In genomic region chr2:109963591-109964258, GRCm38 (mm10) we compare ENCODE assay signal across 22 mouse cellular contexts. TPM values are rescaled to one million over a fixed set of nuclear protein-coding genes. Genes with fewer than 3 reads are reported as not detected.
DNase-seq lines count a peak whose midpoint lies in the region; ATAC-seq and TF ChIP-seq lines count a peak whose summit lies in the region.
"Had no signal": no experiment of that assay in that cellular context is flagged by ENCODE, and none has a peak within 500 bp of the region (broad histone marks: within the 10 kb centered on the region; RNA-seq: fewer than 3 reads in every experiment).

No protein-coding gene starts in this region.

- ATAC-seq in heart, embryonic 11.5 days (replicated peaks; ENCODE audit: insufficient number of reproducible peaks, low FRiP score, low TSS enrichment), result no peak
- no peak for ATAC-seq in heart, embryonic 16.5 days (replicated peaks; ENCODE audit: extremely low read depth, insufficient read depth, low FRiP score)
- no peak for ATAC-seq in liver, embryonic 12.5 days
- ATAC-seq: forebrain, embryonic 14.5 days; forebrain, embryonic 16.5 days had no signal

- no peak overlapping the region for H3K9ac ChIP-seq in heart, embryonic 11.5 days (ENCODE audit: low read depth, low read length)
- H3K9ac ChIP-seq in heart, embryonic 16.5 days (ENCODE audit: low read length), result no peak overlapping the region
- H3K9ac ChIP-seq in liver, adult 2 months (ENCODE audit: low read depth, low read length), result no peak overlapping the region
- H3K9ac ChIP-seq in liver, embryonic 12.5 days, result no peak overlapping the region
- H3K9ac ChIP-seq: embryonic facial prominence, embryonic 12.5 days; forebrain, embryonic 12.5 days had no signal

- no peaks in the 10 kb centered on the region for H3K27me3 ChIP-seq in heart, embryonic 11.5 days (ENCODE audit: control insufficient read depth, insufficient read depth, low read length)
- H3K27me3 ChIP-seq in heart, embryonic 16.5 days (ENCODE audit: control insufficient read depth, insufficient read depth, low read length), result no peaks in the 10 kb centered on the region
- H3K27me3 ChIP-seq in liver, adult 2 months (ENCODE audit: control insufficient read depth, insufficient read depth, low read length), result no peaks in the 10 kb centered on the region
- no peaks in the 10 kb centered on the region for H3K27me3 ChIP-seq in liver, embryonic 12.5 days (replicated peaks)
- H3K27me3 ChIP-seq: embryonic facial prominence, embryonic 12.5 days had no signal

- WGBS in heart, embryonic 11.5 days (ENCODE audit: insufficient replicate concordance), result 79% methylated on average over 5 of the region's 5 CpGs
- WGBS in heart, embryonic 16.5 days, result 45% methylated on average over 5 of the region's 5 CpGs
- WGBS in liver, adult 2 months, result 36% methylated on average over 5 of the region's 5 CpGs
- WGBS in liver, embryonic 12.5 days (ENCODE audit: insufficient replicate concordance), result 77% methylated on average over 5 of the region's 5 CpGs

- H3K36me3 ChIP-seq in heart, embryonic 11.5 days (ENCODE audit: control insufficient read depth, insufficient read depth, low read length), result no peaks in the 10 kb centered on the region
- no peaks in the 10 kb centered on the region for H3K36me3 ChIP-seq in heart, embryonic 16.5 days (ENCODE audit: control insufficient read depth, insufficient read depth)
- H3K36me3 ChIP-seq in liver, adult 2 months (ENCODE audit: control insufficient read depth, insufficient read depth, low read length), result no peaks in the 10 kb centered on the region
- no peaks in the 10 kb centered on the region for H3K36me3 ChIP-seq in liver, embryonic 12.5 days
- H3K36me3 ChIP-seq: embryonic facial prominence, embryonic 12.5 days; forebrain, embryonic 10.5 days; forebrain, embryonic 12.5 days had no signal

- H3K9me3 ChIP-seq in heart, embryonic 11.5 days (replicated peaks; ENCODE audit: control insufficient read depth, low read length), result no peaks in the 10 kb centered on the region
- H3K9me3 ChIP-seq in heart, embryonic 16.5 days (replicated peaks; ENCODE audit: control insufficient read depth, low read length), result no peaks in the 10 kb centered on the region
- H3K9me3 ChIP-seq in liver, embryonic 12.5 days (replicated peaks), result no peaks in the 10 kb centered on the region
- H3K9me3 ChIP-seq: embryonic facial prominence, embryonic 12.5 days; forebrain, embryonic 10.5 days; forebrain, embryonic 12.5 days had no signal

- no peak overlapping the region for H3K4me2 ChIP-seq in heart, embryonic 11.5 days
- H3K4me2 ChIP-seq in heart, embryonic 16.5 days (ENCODE audit: low read depth, low read length), result no peak overlapping the region; the same call in 1 of the 2 replicates
- H3K4me2 ChIP-seq in liver, embryonic 12.5 days, result no peak overlapping the region
- H3K4me2 ChIP-seq: embryonic facial prominence, embryonic 12.5 days; forebrain, embryonic 12.5 days had no signal

- H3K4me1 ChIP-seq in heart, embryonic 11.5 days (ENCODE audit: control insufficient read depth, insufficient read depth, low read length), result peaks cover 8% of the 10 kb centered on the region
- peaks cover 32% of the 10 kb centered on the region for H3K4me1 ChIP-seq in heart, embryonic 16.5 days (ENCODE audit: control insufficient read depth, insufficient read depth, low read length)
- H3K4me1 ChIP-seq in liver, adult 2 months (ENCODE audit: control insufficient read depth, insufficient read depth, low read length), result peaks cover 36% of the 10 kb centered on the region
- no peaks in the 10 kb centered on the region; the same call in 1 of the 2 replicates for H3K4me1 ChIP-seq in liver, embryonic 12.5 days

- no peak for TF ChIP-seq POLR2A in liver, adult 2 months (IDR thresholded peaks at IDR 0.05; ENCODE audit: extremely low read depth, insufficient read depth, low read length)

- peak; percentile 80 for DNase-seq in heart, adult 11 months
- no peak for DNase-seq in heart, postnatal 4 days
- peak; percentile 66 for DNase-seq in liver, adult 2 months (ENCODE audit: extremely low read depth, low read depth, low spot score)
- DNase-seq: adrenal gland, adult 2 months; adrenal gland, postnatal 10 days; adrenal gland, postnatal 25 days; cerebellum, adult 11 months; cerebellum, adult 18-20 months; cerebellum, adult 8-10 months; cerebellum, adult 9-11 months; cerebellum, postnatal 14 days; cerebellum, postnatal 36 days; embryo, embryonic 11 days had no signal

- H3K4me3 ChIP-seq in heart, embryonic 11.5 days (ENCODE audit: low read depth, low read length), result no peak overlapping the region
- no peak overlapping the region for H3K4me3 ChIP-seq in heart, embryonic 16.5 days (ENCODE audit: low read length)
- no peak overlapping the region for H3K4me3 ChIP-seq in liver, adult 2 months (ENCODE audit: insufficient read depth, low read depth, low read length)
- H3K4me3 ChIP-seq in liver, embryonic 12.5 days, result no peak overlapping the region
- H3K4me3 ChIP-seq: embryonic facial prominence, embryonic 12.5 days; erythroblast, embryonic 14.5 days; forebrain, embryonic 10.5 days; forebrain, embryonic 12.5 days had no signal

- no peak overlapping the region for H3K27ac ChIP-seq in heart, embryonic 11.5 days (ENCODE audit: low read depth, low read length)
- peak overlapping the region; percentile 7; the same call in 1 of the 2 replicates for H3K27ac ChIP-seq in heart, embryonic 16.5 days (ENCODE audit: low read length)
- peak overlapping the region; percentile 34 for H3K27ac ChIP-seq in liver, adult 2 months (replicated peaks; ENCODE audit: insufficient read depth, low read depth, low read length)
- no peak overlapping the region for H3K27ac ChIP-seq in liver, embryonic 12.5 days
- H3K27ac ChIP-seq: embryonic facial prominence, embryonic 12.5 days; forebrain, embryonic 10.5 days; forebrain, embryonic 12.5 days had no signal

- H3K79me2 ChIP-seq in liver, adult 2 months (ENCODE audit: control insufficient read depth, insufficient read depth, low read length), result peaks cover 19% of the 10 kb centered on the region; the same call in 1 of the 2 replicates

- no peak for TF ChIP-seq CTCF in liver, adult 2 months (IDR thresholded peaks at IDR 0.05; ENCODE audit: low read depth, low read length)

RNA-seq across cellular contexts. Expression of gene Lgr4, which starts 46.3 kb away (rescaled TPM):
- 12.9 and 14.0 TPM in 2 replicates for polyA plus RNA-seq in heart, embryonic 11.5 days (2014; fragmentation: Nextera tagmentation; extraction: Ambion mirVana)
- polyA plus RNA-seq in heart, embryonic 16.5 days (2015; fragmentation: Nextera tagmentation; extraction: Ambion mirVana), result 11.3 and 11.8 TPM in 2 replicates
- total RNA-seq in heart, postnatal 4 days (2021), result 10 to 100 TPM; 44.6 to 49.1 TPM
- 53.9 and 61.8 TPM in 2 replicates for total RNA-seq in liver, adult 2 months (2014; rRNA removed)
- polyA plus RNA-seq in liver, adult 2 months (2012; rRNA removed), result 16.9 and 19.3 TPM in 2 replicates
- polyA plus RNA-seq in liver, embryonic 12.5 days (2016; fragmentation: Nextera tagmentation; extraction: Ambion mirVana), result 5.8 and 6.0 TPM in 2 replicates

RNA-seq across cellular contexts. Expression of gene Ccdc34, which starts 53.9 kb away (rescaled TPM):
- 27.4 and 31.3 TPM in 2 replicates for polyA plus RNA-seq in heart, embryonic 11.5 days (2014; fragmentation: Nextera tagmentation; extraction: Ambion mirVana)
- polyA plus RNA-seq in heart, embryonic 16.5 days (2015; fragmentation: Nextera tagmentation; extraction: Ambion mirVana), result 26.4 TPM in 2 replicates
- total RNA-seq in heart, postnatal 4 days (2021), result 10 to 100 TPM; 25.8 to 27.3 TPM
- 1.1 and 1.4 TPM in 2 replicates for total RNA-seq in liver, adult 2 months (2014; rRNA removed)
- 0.61 and 0.66 TPM in 2 replicates for polyA plus RNA-seq in liver, adult 2 months (2012; rRNA removed)
- 26.8 and 28.3 TPM in 2 replicates for polyA plus RNA-seq in liver, embryonic 12.5 days (2016; fragmentation: Nextera tagmentation; extraction: Ambion mirVana)

Comparison
In these comparisons a context has a peak if more than half of its experiments do, and no peak if none do; other contexts are left out.
1. H3K27ac ChIP-seq: peak in heart, embryonic 16.5 days (single experiment) and liver, adult 2 months (single experiment); none in heart, embryonic 11.5 days (single experiment) and liver, embryonic 12.5 days (single experiment).
2. RNA of gene Ccdc34, which starts 53.9 kb away (polyA plus RNA-seq): 27.4 to 31.3 TPM in heart, embryonic 11.5 days, 26.8 to 28.3 TPM in liver, embryonic 12.5 days and 26.4 TPM in heart, embryonic 16.5 days; 0.61 to 0.66 TPM in liver, adult 2 months; every median in the first group is over 10 times any median in the second.